Mouse (Mus musculus) layer of hippocampus, adult 2 months (tissue): ENCODE measurements around the gene Hist1h4j. TPM values are rescaled to one million over a fixed set of nuclear protein-coding genes. Genes with fewer than 3 reads are reported as not detected.
A peak's percentile ranks its signal among the peaks of the same experiment; 100 is the strongest.
"Not testable (repeated sequence)": the region's sequence is repeated elsewhere in the genome, so short reads cannot be mapped to it uniquely, and the experiment has no call there.

ENCODE experiments used
- DNase-seq, 2 experiments: peaks; one replicate each; pipeline ENCODE4 v3.0.0; 2022; ENCODE audit warnings: low spot score in 2 of 2
- H3K27ac ChIP-seq: fragments of 200-600 bp; 2 replicates; pipeline ENCODE4 v1.8.1; 2022
- H3K4me3 ChIP-seq: fragments of 200-600 bp; 2 replicates; pipeline ENCODE4 v1.8.1; 2022; ENCODE audit warnings: mild to moderate bottlenecking
- CTCF ChIP-seq: fragments of 200-600 bp; conservative IDR thresholded peaks from 2 replicates; pipeline ENCODE4 v1.8.1; 2022; ENCODE audit warnings: antibody characterized with exemption, mild to moderate bottlenecking, moderate library complexity
- long read RNA-seq, 2 experiments: library from polyadenylated mRNA; stranded (forward); transcript quantifications; one replicate each; pipeline ENCODE4 v2.0.0; 2021; ENCODE audit warnings: borderline mapping rate in 2 of 2
- total RNA-seq, 2 experiments: library from RNA; stranded (reverse); gene quantifications; 2 replicates each; pipeline ENCODE4 v1.2.3; 2021

The Hist1h4j gene
- 10 to 100 TPM; 16.7 to 19.3 TPM for total RNA-seq
- long read RNA-seq, experiment 1, result 0 reads
- long read RNA-seq, experiment 2, partial matches to known transcripts, result 0 of 1 reads
- long read RNA-seq, experiment 2, other reads (novel, unspliced or antisense), result 0 of 1 reads

GRCm38 (mm10) chr13:21734906-21735767, at the start of gene Hist1h4j:
TSS of gene Hist1h4j (plus strand) at chr13:21735064.
- Histone ChIP-seq H3K27ac (peak within 1 kb of the TSS; percentile 84), H3K4me3 (peak within 1 kb of the TSS; percentile 67)

GRCm38 (mm10) chr13:21697811-21698210, 37.1 kb upstream of the Hist1h4j start, which contains the start of gene Olfr1359:
TSS of gene Olfr1359 (plus strand) at chr13:21698111.
- TF ChIP-seq CTCF, result no peak
- no peak for DNase-seq
- no peak within 1 kb of the TSS for H3K4me3 ChIP-seq

More at GRCm38 (mm10) chr13:21734906-21735767, at the start of gene Hist1h4j:
- DNase-seq, result peak; percentile 71 to 79

DNA sequence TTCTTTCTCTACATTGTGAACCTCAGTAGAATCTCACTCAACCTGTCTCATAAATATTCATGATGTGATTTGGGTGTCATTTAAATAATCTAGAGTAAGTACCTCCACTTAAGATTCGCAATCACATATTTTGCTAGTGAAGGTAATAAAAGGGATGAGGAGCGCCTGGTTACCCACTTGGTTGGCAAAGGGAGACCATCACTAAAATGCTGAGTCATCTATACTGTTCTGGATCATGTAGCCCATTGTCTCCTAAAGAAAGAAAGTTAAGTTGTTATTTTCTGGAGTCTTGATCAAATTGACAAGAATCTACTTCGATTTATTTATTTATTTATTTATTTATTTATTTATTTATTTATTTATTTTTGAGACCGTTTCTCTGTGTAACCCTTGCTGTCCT, 28.2 kb upstream of the Hist1h4j start:
- no peak overlapping the region for H3K27ac ChIP-seq
- no peak for TF ChIP-seq CTCF
- no peak for DNase-seq
- H3K4me3 ChIP-seq, result no peak overlapping the region

More at GRCm38 (mm10) chr13:21697811-21698210, 37.1 kb upstream of the Hist1h4j start, which contains the start of gene Olfr1359:
- H3K27ac ChIP-seq, result no peak within 1 kb of the TSS

DNA sequence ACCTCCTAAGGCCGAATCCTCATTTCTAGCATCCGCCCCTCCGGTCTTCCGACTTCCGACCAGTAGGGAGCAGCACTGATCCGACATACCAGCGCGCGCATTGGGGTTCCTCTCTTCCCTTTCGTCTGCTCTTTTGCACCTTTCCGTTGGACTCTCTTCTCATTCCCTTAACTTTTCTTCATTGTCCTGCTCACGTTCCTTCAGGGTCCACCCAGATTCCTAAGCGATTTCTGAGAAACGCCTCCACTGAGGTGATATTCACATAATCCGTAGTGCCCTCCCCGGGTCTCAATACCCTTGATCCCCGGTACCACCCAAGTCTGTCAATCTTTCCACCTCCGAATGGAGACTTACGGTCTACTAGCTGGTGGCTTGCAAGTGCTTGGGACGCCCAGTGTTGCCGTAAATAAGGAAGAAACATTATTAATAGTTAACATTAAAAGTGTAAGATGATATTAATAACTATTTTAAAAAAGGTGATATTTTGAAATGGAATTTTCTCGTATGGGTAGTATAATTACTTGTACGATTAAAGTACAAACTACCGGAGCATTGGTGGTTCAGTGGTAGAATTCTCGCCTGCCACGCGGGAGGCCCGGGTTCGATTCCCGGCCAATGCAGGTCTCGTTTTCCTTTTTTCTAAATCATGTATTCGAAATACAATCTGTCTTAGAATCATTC, 24.7 kb upstream of the Hist1h4j start:
- peak; percentile 87 to 92 for DNase-seq
- TF ChIP-seq CTCF, result peak; percentile 95
- peak overlapping the region; percentile 68 for H3K4me3 ChIP-seq
- H3K27ac ChIP-seq, result peak overlapping the region; percentile 83

GRCm38 (mm10) chr13:21710821-21711525, 23.9 kb upstream of the Hist1h4j start:
- peak; percentile 76 to 83 for DNase-seq
- H3K4me3 ChIP-seq, result peak overlapping the region; percentile 68
- TF ChIP-seq CTCF, result no peak
- H3K27ac ChIP-seq, result peak overlapping the region; percentile 83

DNA sequence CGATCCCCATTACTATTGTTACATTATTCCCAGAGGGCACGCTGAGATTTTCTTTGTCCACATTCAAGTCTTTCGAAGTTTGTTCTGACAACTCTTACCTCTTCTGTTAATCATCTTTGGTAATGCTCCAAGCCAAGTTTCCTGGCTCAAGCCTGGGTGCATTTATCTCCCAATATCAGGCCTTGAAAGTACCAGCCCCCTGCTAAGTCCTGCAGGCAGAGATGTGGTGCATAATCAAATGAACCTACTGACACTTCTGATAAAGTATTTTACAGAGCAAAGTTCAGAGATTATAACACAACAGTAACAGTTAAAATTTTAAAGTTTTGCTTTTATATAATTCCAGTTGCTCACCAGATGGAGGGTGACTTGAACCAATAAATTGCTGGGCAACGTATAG, 23.2 kb upstream of the Hist1h4j start:
- DNase-seq, result no peak
- H3K27ac ChIP-seq, result no peak overlapping the region
- TF ChIP-seq CTCF, result no peak
- H3K4me3 ChIP-seq, result peak overlapping the region; percentile 68

DNA sequence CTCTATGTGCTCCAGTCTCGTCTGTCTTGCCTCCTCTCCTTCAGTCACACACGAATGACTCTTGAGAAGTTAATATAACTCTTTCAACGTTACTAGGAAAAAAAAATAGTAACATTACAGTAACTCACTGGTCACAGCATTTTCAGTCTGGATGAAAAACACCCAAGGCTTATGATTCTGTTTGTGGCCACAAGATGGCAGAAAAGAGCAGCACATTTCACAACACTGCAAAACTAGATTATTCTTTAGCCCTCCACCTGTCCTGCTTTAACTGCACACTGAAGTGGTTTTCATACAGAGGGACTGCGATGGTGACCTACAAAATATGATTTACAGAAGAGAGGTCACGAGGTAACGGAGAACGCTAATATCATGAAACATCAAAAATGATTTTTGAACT, 20.1 kb upstream of the Hist1h4j start:
- peak in 1 of 2 experiments; percentile 69 for DNase-seq
- Histone ChIP-seq H3K27ac (no peak overlapping the region), H3K4me3 (peak overlapping the region; percentile 55)
- peak; percentile 99 for TF ChIP-seq CTCF

- no peak for TF ChIP-seq CTCF
- H3K4me3 ChIP-seq, result peak overlapping the region; percentile 55
- DNase-seq, result no peak
- H3K27ac ChIP-seq, result peak overlapping the region; percentile 83
Observed at GRCm38 (mm10) chr13:21715131-21715863, 19.6 kb upstream of the Hist1h4j start.

DNA sequence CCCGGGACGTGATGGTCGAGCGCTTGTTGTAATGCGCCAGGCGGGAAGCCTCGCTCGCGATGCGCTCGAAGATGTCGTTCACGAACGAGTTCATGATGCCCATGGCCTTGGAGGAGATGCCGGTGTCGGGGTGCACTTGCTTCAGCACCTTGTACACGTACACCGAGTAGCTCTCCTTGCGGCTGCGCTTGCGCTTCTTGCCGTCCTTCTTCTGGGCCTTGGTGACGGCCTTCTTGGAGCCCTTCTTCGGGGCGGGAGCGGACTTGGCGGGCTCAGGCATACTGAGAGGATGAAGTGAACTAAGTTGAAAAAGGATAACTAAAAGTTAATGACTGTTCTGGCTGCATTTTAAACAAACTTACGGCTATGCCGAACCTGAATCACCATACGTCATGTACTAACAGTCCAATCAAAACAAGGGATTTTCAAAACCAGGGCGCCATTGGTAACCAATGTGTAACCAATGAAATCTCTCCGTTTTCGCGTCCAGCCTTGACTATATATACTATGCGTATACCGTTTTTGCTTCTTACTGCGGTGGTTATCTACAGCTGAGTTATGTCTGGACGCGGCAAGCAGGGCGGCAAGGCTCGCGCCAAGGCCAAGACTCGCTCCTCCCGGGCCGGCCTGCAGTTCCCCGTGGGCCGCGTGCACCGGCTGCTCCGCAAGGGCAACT, 18.9 kb upstream of the Hist1h4j start, which contains the start of the genes Hist1h2bl and Hist1h2ai:
Gene Hist1h2bl (minus strand): TSS at position 280 of the 676 bp plus-strand sequence.
Gene Hist1h2ai (plus strand): TSS at position 559 of the 676 bp plus-strand sequence.
- DNase-seq, result peak; percentile 84 to 94
- Histone ChIP-seq H3K27ac (peak within 1 kb of the TSS; percentile 86), H3K4me3 (peak within 1 kb of the TSS; percentile 58)

DNA sequence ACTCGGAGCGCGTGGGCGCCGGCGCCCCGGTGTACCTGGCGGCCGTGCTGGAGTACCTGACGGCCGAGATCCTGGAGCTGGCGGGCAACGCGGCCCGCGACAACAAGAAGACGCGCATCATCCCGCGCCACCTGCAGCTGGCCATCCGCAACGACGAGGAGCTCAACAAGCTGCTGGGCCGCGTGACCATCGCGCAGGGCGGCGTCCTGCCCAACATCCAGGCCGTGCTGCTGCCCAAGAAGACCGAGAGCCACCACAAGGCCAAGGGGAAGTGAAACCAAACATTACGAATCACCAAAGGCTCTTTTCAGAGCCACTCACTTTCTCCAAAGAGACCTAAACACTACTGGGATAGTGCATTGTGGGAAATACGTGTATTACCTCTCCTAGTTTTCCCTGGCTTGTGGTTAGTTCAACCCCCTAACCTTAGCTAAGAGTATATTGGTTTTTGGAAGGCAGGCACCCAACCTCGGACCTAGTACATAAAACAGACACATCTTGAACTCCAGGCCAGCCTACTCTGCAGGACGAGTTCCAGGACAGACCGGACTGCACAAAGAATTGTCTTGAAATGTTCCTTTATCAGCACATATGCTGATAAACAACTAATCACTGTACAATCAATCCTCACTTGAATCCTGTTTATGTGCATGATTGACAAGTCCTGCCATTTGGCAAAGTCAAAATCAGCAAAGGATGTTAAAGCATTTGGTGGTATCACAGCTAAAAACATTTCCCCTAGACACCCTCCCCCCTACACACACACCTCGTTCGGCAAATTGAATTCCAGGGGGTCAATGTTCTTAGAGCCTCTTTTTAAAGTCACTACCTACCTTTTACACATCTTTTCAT, 18.1 kb upstream of the Hist1h4j start:
- DNase-seq, result not testable (repeated sequence)
- H3K27ac ChIP-seq, result peak overlapping the region; percentile 86
- H3K4me3 ChIP-seq, result peak overlapping the region; percentile 58

DNA sequence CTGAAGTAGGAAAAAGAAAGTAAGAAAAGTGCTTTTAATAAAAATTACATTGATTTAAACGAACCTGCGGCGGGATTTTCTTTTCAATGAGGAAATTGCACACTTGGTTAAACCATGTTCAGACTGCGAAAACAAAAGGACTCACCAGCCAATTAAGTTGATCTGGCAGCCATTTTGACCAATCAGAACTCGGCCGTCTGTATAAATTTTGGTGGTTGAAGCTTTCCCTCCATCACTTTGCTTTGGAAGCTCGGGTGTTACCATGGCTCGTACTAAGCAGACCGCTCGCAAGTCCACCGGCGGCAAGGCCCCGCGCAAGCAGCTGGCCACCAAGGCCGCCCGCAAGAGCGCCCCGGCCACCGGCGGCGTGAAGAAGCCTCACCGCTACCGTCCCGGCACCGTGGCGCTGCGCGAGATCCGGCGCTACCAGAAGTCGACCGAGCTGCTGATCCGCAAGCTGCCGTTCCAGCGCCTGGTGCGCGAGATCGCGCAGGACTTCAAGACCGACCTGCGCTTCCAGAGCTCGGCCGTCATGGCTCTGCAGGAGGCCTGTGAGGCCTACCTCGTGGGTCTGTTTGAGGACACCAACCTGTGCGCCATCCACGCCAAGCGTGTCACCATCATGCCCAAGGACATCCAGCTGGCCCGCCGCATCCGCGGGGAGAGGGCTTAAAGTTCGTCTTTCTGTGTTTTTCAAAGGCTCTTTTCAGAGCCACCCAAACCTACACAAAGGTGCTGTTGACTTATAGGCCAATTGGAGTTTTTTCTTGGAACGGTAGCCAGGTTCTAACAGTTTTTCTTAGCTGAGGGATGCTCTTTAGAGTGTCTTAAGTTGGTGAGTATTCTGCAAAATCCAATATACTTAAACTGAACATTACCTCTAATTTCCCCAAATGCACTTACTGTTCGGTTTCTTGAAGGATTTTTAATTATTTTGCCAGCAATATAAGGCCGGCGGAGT, 17.2 kb upstream of the Hist1h4j start, which contains the start of gene Hist1h3h:
Gene Hist1h3h (plus strand): TSS at position 263 of the 961 bp plus-strand sequence.
- Histone ChIP-seq H3K27ac (peak within 1 kb of the TSS; percentile 86), H3K4me3 (peak within 1 kb of the TSS; percentile 58)
- peak; percentile 87 to 93 for DNase-seq
